Mouse (Mus musculus): ENCODE results near the gene Akr1c18.
"Not testable (repeated sequence)": the region's sequence is repeated elsewhere in the genome, so short reads cannot be mapped to it uniquely, and the experiment has no call there.

The Akr1c18 gene

DNA sequence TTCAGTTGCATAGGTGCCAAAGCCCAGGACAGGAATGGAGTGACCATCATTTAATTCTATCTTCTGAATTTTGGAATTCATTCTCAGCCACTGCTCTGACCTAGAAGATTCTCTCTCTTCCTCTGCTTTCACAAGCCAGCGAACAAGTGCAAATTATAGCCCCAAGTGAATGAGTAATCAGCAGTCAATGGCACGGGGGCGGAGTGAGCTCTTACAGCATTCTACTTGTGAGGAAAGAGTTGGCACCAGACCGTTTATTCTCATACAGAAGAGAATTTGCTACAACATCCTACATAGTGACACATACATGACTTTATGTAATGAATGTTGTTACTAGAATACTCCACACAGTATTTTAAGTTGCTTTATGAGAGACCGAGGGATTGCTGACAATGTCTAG is at the start of gene Akr1c18:
Gene Akr1c18 (minus strand): TSS at position 137 of the 400 bp plus-strand sequence.
- DNase-seq (ENCODE audit: low read depth, low spot score): no peak

DNA sequence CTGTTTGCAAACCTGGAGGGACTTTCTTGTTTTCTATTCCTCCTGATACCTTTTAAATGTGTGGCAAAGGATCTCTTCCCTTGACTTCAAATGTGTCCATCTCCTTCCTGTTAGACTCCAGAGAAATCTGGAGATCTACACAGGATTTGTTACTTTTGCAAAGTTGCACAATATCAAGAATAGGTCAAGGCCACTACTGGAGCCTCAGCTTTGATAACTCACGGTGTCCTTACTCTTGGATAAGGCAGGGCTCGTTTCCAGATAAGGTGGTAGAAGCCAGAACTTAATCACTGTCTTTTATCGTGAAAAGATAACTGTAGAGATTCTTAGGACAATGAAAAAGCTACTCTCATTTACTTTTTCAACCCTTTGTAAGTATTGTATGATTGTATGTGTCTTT is 42.1 kb upstream of the Akr1c18 start:
- no peak for DNase-seq (ENCODE audit: low read depth, low spot score)

DNA sequence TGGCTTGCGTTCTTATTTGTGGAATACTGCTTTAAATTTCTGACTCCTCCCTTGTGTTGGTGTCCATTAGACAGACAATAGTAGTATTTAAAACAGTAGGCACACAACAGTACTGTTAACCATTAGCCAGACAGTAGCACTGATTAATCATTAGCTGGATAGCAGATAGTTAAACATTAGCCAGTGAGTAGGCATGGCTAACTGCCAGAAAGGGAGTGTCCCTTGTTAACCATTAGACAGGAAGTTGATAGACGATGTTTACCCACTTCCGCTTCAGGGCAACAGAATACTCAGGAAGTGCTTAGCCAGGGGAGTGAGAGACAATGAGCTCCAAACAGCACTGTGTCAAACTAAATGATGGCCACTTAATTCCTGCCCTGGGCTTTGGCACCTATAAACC is 40.5 kb upstream of the Akr1c18 start, which contains the start of gene Akr1c13:
Gene Akr1c13 (plus strand): TSS at position 247 of the 400 bp plus-strand sequence.
- DNase-seq (ENCODE audit: low read depth, low spot score): peak; percentile 28

DNA sequence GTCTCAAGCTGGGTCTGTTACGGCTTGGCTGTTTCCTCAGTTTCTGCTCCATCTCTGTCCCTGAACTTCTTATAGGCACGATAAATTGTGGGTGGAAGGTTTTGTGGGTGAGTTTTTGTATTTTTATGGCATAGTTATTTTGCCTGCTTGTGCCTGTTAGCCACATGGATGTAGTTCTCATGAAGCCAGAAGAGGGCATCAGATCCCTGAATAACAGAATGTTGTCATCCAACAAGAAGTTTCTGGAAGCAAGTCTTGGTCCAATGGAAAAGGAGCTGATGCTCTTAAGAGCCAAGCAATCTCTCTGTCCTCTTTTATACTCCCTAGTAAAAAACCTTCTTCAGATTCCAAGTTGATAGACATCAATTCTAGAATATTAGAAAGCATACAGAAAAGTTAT is 37.7 kb upstream of the Akr1c18 start:
- DNase-seq (ENCODE audit: low read depth, low spot score): no peak

DNA sequence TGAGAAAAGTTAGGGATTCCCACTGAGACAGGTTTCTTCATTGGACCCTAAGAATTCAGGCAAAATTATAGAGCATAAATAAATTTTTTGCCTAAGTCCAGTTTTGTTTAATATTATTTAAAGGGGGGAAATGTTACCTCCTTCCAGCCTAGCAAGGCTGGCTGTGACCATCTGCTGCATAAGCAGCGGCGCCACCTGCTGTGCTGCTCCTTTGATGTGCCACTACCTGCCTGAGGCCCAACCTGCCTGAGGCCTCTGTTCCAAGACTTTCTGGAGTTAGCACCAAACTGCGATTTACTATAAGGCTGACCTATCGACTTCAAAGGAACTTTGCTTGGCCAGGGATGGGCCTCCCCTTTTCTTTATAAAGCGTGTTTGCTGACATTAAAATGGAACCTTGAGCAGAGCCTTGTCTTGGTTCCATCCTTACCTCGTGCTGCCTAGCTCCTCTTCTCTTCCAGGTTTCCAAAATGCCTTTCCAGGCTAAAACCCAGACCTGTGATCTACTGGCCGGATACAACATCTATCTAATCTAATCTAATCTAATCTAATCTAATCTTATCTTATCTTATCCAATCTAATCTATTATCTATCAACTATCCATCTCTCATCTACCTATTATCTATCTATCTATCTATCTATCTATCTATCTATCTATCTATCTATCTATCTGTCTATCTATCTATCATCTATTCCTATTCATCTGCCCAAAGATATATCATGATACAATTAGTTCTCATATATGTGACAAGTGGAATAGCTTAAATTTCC is 36.4 kb upstream of the Akr1c18 start:
- DNase-seq (ENCODE audit: low read depth, low spot score): peak; percentile 20

DNA sequence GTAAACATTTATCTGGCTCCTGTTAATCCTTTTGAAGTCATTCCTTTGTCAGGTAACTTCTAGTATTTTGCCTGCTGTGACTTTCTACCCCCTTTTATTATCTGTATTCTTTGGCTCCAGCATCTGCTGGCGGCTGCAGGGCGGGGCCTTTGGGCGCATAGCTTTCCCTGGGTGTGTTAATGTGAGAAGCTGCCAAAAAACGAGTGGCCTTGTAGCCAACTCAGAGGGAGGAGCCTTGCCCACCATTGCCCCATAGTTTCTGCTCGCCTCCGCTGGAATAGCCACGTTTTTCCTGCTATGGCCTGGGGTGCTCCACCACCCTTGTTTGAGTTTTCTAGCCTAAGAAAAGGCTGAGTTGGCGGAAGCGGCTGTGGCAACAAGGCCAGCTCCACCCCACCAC is 32.7 kb upstream of the Akr1c18 start:
- DNase-seq (ENCODE audit: low read depth, low spot score): peak; percentile 80

DNA sequence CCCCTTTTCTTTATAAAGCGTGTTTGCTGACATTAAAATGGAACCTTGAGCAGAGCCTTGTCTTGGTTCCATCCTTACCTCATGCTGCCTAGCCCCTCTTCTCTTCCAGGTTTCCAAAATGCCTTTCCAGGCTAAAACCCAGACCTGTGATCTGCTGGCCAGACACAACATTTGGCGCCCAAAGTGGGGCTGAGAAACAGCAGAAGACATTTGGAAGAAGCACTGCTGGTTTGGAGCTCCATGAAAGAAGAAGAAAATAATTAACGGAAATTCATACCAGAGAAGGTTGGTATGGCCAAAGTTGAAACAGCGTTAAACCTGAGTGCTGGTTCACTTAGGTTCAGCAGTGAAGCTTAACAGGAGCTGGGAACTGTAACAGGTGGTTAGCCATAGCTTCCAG is 30.9 kb upstream of the Akr1c18 start:
- DNase-seq (ENCODE audit: low read depth, low spot score): peak; percentile 55

DNA sequence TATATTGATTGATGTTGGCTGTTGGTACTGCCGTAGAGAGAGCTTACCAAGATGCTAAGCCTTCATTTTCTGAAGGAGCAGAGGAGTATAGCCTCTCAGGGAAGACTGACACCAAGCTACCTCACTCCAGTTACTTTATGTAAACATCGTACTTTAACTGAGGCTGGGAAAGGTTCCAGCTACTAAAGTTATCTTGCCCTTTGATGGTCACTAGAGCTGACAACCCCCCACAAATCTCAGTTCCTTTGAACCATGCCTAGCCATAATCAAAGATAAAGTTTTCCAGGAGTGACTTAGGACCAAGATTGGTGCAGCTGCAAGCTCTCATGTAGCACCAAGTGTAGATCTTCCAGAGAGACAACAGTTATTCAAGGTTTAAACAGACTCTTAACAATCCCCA is 22.5 kb upstream of the Akr1c18 start:
- no peak for DNase-seq (ENCODE audit: low read depth, low spot score)

DNA sequence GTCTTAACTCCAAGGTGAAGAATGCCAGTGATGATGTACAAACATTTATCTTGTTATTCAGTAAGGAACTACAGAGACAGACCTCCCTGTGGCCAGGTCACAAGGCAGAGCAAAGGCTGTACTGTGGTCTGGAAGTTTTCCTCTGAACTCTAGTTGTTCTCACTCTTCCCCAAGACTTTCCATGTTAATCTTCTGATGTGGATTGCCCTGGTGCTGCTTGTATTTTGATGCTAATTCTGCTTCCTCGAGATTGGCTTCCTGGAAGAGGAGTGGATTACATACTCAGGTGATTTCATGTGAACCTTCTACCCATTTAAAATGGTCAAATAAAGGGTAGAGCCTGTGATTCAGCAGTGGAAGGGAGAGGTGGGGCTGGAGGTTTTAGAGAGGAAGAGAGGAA is 17.6 kb upstream of the Akr1c18 start:
- peak; percentile 68 for DNase-seq (ENCODE audit: low read depth, low spot score)

DNA sequence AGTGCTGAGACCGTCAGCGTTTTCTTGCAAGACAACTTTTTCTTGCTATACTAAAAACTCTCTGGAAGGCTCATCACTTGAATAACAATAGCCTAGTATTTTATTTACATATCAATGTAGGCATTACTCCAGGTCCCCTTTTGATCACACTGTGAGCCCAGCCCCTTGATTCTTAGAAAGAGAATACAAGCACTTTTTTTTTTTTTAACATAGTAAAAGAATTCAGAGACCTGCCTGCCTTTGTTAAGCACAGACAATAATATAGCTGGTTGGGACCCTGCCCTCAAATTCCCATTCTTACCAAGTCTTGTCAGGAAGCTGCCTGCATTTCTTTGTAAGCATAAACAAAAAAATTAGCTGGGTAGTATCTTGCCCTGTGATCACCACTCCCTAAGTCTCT is 4.8 kb upstream of the Akr1c18 start:
- peak; percentile 76 for DNase-seq (ENCODE audit: low read depth, low spot score)

DNA sequence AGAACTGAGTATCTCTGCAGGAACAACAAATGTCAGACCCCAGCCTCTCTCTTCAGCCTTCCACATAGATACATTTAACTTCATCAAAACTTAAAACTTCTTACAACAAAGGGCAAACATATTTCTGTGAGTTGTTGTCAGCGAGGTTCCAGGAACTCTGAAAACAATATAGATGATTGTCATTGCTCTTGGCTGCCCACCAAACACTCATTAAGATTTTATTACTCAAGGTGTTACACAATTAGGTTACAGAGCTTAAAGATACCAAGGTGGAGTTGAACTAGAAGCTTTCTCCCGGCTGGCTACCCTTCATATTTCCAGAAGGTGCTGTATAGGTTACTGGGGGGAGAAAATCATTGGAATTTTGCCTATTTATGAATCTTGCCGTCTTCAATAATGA is 3.1 kb upstream of the Akr1c18 start:
- no peak for DNase-seq (ENCODE audit: low read depth, low spot score)

DNA sequence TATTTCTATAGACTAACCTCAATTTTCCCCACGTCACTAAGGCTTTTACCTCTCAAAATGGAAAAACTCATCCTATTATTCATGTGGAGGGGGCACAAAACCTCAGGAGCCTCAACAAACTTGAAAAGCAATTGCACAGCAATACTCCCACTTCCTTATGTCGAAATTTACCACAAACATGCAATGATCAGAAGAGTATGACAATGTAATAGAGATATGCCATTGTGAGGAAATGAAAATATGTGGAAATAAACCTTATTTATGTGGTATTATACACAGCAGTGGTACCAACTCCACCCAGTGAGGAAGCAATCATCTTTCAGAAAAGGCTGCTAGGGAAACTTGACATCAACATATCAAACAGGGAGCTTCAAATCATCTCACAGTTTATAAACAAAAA is 2.5 kb upstream of the Akr1c18 start:
- DNase-seq (ENCODE audit: low read depth, low spot score): no peak

DNA sequence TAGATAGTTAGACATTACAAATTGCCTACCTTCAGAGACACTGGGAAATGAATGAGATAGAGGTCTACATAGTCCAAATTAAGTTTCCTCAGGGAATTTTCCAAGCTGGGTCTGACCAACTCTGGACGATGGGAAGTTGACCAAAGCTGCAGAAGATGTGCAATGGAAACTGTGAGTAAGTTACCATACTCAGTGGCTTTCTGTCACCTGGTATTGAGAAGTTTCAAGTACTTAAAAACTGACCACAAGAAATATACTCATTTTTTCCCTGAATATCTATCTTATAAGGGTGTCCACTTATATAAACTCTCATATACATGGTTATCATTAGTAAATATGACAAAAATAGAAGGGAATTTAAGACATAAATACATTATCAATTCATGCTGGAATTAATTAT is 6.2 kb downstream of the Akr1c18 start:
- no peak for DNase-seq (ENCODE audit: low read depth, low spot score)

DNA sequence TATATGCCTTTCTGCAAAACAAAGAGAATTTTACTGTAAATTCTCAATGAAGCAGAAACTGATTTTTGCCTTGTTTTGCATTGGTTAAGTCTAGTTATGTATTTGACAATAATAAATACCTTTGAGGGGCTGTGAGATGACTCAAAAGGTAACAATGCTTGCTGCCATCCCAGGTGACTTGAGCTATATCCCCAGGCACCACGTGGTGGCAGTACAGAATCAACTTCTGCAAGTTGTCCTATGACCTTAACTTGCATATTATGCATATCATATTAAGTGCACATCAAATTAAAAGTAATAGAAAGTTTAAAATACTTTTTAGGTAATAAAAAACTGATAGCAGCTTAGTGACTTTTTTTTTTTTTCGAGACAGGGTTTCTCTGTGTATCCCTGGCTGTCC is 17.4 kb downstream of the Akr1c18 start:
- DNase-seq (ENCODE audit: low read depth, low spot score): peak; percentile 42

DNA sequence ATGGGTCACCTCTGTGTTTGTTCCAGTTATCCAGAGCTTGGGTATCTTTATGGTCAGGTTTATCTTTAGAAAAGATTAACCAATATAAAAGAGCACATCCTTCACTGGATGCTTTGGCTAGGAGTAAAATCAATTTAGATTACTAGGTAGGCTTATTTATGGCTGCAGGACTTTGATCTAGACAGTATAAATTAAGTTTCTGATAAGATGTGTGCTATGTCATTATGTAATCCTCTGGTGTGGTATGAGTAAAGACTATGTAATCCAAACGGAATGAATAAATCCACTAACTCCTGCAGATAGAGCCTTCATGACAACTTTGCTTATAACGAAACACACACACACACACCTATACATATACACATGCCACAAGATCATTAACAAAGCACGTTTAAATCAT is 18.7 kb downstream of the Akr1c18 start:
- DNase-seq (ENCODE audit: low read depth, low spot score): no peak

DNA sequence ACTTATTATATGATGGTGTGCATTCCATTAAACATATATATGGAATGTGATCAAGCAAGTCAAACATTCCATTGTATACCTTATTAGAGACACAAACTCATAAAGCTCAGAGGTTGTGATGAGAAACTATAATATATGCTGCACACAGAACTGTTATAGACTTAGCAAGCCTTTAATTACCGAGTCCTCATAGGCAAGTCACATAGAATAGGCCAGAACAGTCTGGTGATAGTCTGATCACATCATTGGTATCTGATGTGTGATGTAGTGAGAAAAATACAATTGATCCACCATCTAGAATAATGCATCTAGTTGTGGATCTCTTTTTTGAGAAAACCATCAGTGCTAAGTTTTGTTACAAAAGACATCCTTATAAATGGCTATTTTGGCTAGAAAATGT is 19.1 kb downstream of the Akr1c18 start:
- no peak for DNase-seq (ENCODE audit: low read depth, low spot score)

DNA sequence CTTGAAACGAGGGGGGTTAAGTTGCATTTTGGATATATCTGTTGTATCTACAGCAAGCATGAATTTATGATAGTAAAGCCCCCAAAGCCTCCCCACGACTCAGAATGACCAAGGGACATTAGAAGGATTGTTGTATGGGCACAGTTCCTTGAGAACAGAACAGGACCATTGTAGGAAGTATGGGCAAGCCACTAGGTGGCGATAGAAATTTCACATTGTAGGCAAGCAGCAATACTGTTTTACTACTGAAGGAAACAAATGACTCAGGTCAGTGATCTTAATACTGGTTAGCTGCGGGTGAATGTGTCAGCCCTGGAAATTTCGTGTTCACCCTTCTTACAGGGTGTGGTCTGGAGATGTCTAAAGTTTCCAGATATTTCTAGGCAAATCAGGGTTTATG is 21.4 kb downstream of the Akr1c18 start:
- peak; percentile 65 for DNase-seq (ENCODE audit: low read depth, low spot score)

DNA sequence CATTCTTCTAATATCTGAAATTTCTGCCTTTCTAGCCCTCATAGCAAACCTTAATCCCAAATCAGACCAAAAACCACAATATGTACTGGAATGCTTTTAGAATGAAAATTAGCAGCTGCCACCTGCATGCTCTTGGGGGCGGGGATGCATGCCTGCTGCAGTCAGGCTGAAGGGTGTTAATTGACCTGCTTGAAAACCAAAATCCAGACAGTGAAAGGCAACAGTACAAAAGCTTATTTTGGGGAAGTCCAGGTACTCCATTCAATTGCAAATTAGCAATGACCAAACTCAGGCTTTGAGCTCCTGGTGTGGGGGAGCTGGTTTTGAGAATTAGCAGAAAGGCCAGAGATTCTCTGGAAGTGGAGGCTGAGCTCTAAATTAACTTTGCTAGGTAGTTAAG is 24.6 kb downstream of the Akr1c18 start:
- DNase-seq (ENCODE audit: low read depth, low spot score): peak; percentile 48

DNA sequence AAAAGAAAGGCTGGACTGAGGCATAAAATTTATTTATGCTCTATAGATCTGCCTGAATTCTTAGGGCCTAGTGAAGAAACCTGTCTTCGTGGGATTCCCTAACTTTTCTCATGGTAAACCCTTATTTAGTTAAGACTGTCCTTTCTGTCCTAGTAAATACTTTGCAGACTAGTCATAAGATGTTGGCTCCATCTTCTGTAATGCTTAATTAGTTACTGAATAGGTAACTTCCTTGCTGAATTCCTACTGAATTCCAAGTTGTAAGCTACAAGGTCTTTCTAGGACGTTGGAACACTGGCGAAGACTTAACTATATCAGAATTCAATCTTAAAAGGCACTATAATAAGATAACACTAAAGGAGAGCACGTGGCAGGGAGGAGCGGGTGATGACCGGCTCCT is 26.0 kb downstream of the Akr1c18 start:
- DNase-seq (ENCODE audit: low read depth, low spot score): not testable (repeated sequence)

DNA sequence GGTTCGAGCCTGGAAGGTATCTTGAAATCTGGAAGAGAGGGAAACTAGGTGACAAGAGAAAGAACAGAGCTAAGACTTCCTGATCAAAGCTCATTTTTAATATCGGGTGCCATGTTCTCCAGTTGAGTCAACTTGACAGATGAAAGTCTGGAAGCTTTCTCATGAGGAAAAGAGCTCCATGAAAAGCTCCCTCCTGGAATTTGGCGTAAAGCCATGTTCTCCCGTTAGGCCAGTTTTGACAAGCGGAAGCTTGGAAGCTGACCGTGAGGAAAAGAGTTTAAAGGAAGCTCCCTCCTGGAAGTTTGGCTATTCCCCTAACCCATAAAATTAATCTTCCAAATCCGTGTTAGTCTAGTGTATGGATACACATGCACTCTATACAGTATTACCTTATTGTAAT is 27.3 kb downstream of the Akr1c18 start:
- DNase-seq (ENCODE audit: low read depth, low spot score): no peak

DNA sequence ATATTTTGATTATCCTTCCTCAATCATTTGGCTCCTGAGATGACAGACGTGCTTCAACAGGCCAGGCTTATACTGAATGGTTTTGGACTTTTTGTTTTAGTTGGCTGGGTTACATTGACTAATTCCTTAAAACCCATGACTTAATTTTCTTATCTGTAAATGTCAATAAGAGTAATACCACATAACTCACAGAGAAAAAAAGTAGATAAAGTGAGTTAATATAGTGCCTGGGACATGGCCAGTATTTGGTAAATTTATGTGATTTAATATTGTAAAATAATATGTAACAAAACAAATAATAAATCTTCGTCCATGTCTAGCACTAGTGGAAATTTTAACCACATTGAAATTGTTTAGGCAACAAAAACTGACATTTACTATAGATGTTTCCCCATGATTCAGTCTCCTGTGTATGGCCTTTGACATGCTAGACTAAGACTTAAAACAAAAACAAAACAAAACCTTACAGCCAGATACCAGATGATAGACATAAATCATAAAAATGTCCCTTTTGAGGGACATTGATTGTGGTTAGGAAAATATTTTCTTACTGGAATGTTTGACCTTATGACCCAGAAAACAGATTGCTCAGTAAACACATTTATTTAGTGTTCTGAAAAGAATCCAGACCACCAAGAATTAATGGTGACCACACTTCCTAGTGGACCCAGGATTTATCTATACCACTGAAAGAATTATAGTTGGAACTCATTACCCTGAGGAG is 31.1 kb downstream of the Akr1c18 start:
- no peak for DNase-seq (ENCODE audit: low read depth, low spot score)

DNA sequence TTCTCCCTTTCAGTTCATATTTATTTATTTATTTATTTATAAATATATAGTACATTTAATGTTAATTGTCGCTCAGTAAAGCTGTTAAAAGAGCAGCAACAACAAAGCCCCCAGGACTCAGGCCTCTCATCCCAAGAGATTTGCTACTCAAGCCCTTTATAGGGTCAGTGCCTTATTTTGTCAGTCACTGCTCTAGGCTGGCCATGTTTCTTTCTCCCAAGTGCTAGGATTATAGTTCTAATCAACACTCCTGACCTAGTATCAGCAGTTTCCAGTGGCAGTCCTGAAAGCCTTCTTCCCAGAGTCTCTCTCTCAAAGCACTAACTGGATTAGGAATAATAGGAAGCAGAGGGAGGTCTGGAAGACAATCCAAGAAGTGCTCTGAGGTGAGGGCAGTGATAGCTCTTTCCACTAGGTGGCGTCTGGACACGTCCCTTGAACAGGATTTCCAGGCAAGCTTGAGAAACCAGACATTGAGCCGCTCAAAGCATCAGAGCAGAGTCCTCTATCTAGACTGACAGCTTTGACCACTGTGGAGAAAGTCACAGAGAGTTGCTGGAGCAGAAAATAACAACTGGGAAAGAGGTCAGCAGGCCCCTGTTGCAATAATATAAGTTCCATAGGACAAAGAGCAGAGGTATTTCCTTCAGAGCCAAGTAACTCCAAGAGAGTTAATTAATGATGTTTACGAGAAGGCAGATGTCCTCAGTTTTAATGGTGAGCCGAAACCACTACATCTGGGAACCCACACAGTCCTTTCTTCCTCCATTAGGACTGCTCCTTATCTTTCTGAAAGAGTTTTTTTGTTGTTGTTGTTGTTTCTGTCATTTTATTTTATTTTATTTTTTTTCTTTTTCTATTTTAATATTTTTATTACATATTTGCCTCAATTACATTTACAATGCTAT is 39.9 kb downstream of the Akr1c18 start:
- peak; percentile 85 for DNase-seq (ENCODE audit: low read depth, low spot score)
